Mouse (Mus musculus): Measurements from ENCODE around the gene Plekhm1.

DNA sequence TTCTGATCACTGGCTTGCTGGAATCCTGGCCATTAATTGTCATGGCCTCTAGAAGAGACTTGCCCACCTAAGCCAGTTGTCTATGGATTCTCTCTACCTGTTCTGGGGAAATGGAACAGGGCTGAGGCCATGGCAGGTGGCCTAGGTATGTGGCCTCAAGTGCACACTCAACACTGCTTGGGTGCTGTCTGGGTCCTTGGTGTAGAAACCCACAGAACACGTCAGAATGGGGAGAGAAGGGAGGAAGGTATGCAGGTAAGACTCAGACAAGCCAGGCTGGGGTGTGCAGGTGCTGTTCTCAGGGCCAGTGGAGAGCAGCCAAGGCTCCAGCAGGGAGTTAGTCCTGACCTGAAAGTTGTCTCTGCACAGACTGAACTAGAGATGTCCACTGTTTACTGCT, 94.4 kb downstream of the Plekhm1 start:
- no peak for TF ChIP-seq CTCF (IDR thresholded peaks at IDR 0.05; ENCODE audit: borderline replicate concordance, insufficient read depth, low read length)
- no peak for TF ChIP-seq POLR2A (IDR thresholded peaks at IDR 0.05; ENCODE audit: low read depth, low read length)

Data from embryonic fibroblast, embryonic 13.5 days (primary cell).